Mouse (Mus musculus) MEL (cell line): ENCODE measurements around the gene Lgr6. TPM values are rescaled to one million over a fixed set of nuclear protein-coding genes. Genes with fewer than 3 reads are reported as not detected.

ENCODE experiments used
- DNase-seq: peaks from one replicate; pipeline ENCODE4 v3.0.0; 2011; ENCODE audit warnings: low read depth, low spot score
- H3K27ac ChIP-seq: 2 replicates; pipeline ENCODE4 v1.5.1; 2012; ENCODE audit warnings: low read depth, mild to moderate bottlenecking, control low read depth, low read length, moderate library complexity; ENCODE audit not compliant: control insufficient read depth
- H3K27me3 ChIP-seq, 2 experiments: fragments of 150-350 bp in 1 of 2; sonication (generic) in 1 of 2; 2 replicates each; pipeline ENCODE4 v1.6.1; 2012; ENCODE audit warnings: low read length in 2 of 2, mild to moderate bottlenecking in 2 of 2, improper control_type of control experiment in 1 of 2, moderate library complexity in 1 of 2; ENCODE audit not compliant: insufficient read depth in 2 of 2, control insufficient read depth in 1 of 2
- H3K36me3 ChIP-seq, 2 experiments: 2 replicates each; pipeline ENCODE4 v1.6.1; 2012 to 2014; ENCODE audit warnings: low read length in 2 of 2, improper control_type of control experiment in 1 of 2, inconsistent platforms in 1 of 2, mild to moderate bottlenecking in 1 of 2; ENCODE audit not compliant: insufficient read depth in 2 of 2, control insufficient read depth in 1 of 2
- H3K4me1 ChIP-seq, 2 experiments: fragments of 150-350 bp in 1 of 2; sonication (generic) in 1 of 2; 2 replicates each; pipeline ENCODE4 v1.6.1; 2012; ENCODE audit warnings: low read length in 2 of 2, improper control_type of control experiment in 1 of 2, mild to moderate bottlenecking in 1 of 2; ENCODE audit not compliant: insufficient read depth in 2 of 2, control insufficient read depth in 1 of 2
- H3K4me3 ChIP-seq, 2 experiments: fragments of 150-350 bp in 1 of 2; sonication (generic) in 1 of 2; 2 replicates each; pipeline ENCODE4 v1.5.1; 2012; ENCODE audit warnings: low read depth in 2 of 2, low read length in 2 of 2, mild to moderate bottlenecking in 2 of 2, moderate library complexity in 2 of 2, control low read depth in 1 of 2, improper control_type of control experiment in 1 of 2; ENCODE audit not compliant: control insufficient read depth in 1 of 2, insufficient read depth in 1 of 2
- H3K79me2 ChIP-seq: 2 replicates; pipeline ENCODE4 v1.6.1; 2012; ENCODE audit warnings: mild to moderate bottlenecking, low read length, moderate library complexity; ENCODE audit not compliant: control insufficient read depth, poor library complexity, insufficient read depth
- H3K9ac ChIP-seq: 2 replicates; pipeline ENCODE4 v1.6.1; 2012; ENCODE audit warnings: low read depth, mild to moderate bottlenecking, control low read depth, low read length, moderate library complexity; ENCODE audit not compliant: control insufficient read depth, poor library complexity, severe bottlenecking
- H3K9me3 ChIP-seq: fragments of 150-350 bp; sonication (generic); replicated peaks from 2 replicates; pipeline ENCODE4 v1.6.1; 2012; ENCODE audit warnings: mild to moderate bottlenecking, low read length, improper control_type of control experiment, moderate library complexity; ENCODE audit not compliant: insufficient read depth
- CHD1 ChIP-seq: IDR thresholded peaks from 2 replicates; pipeline ENCODE4 v1.6.1; 2012; ENCODE audit warnings: low read depth, mild to moderate bottlenecking, inconsistent platforms, low read length, improper control_type of control experiment
- CHD2 ChIP-seq: IDR thresholded peaks from 2 replicates; pipeline ENCODE4 v1.6.1; 2011; ENCODE audit warnings: low read length, improper control_type of control experiment
- CTCF ChIP-seq, 3 experiments: IDR thresholded peaks in 2 of 3; conservative IDR thresholded peaks in 1 of 3; 2 replicates each; pipeline ENCODE4 v1.5.1; 2011 to 2012; ENCODE audit warnings: low read length in 3 of 3, low read depth in 2 of 3, mild to moderate bottlenecking in 2 of 3, improper control_type of control experiment in 1 of 3, inconsistent platforms in 1 of 3, mixed read lengths in 1 of 3, moderate library complexity in 1 of 3; ENCODE audit not compliant: control insufficient read depth in 1 of 3, insufficient read depth in 1 of 3, poor library complexity in 1 of 3, severe bottlenecking in 1 of 3
- E2F4 ChIP-seq: IDR thresholded peaks from 2 replicates; pipeline ENCODE4 v1.6.1; 2011; ENCODE audit warnings: low read depth, low read length, improper control_type of control experiment, borderline replicate concordance
- ELF1 ChIP-seq: IDR thresholded peaks from 2 replicates; pipeline ENCODE4 v1.6.1; 2014; ENCODE audit warnings: low read depth, mild to moderate bottlenecking, inconsistent platforms, low read length, improper control_type of control experiment, moderate library complexity
- EP300 ChIP-seq, 2 experiments: IDR thresholded peaks; 2 replicates each; pipeline ENCODE4 v1.6.1; 2011; ENCODE audit warnings: improper control_type of control experiment in 2 of 2, low read length in 2 of 2, low read depth in 1 of 2, mild to moderate bottlenecking in 1 of 2
- GABPA ChIP-seq: IDR thresholded peaks from 2 replicates; pipeline ENCODE4 v1.6.1; 2012; ENCODE audit warnings: low read depth, mild to moderate bottlenecking, inconsistent platforms, low read length, improper control_type of control experiment, moderate library complexity
- GATA1 ChIP-seq: IDR thresholded peaks from 2 replicates; pipeline ENCODE4 v1.6.1; 2011; ENCODE audit warnings: low read depth, low read length, improper control_type of control experiment
- HCFC1 ChIP-seq: IDR thresholded peaks from 2 replicates; pipeline ENCODE4 v1.6.1; 2012; ENCODE audit warnings: low read depth, mild to moderate bottlenecking, inconsistent platforms, low read length, improper control_type of control experiment, moderate library complexity
- JUND ChIP-seq: IDR thresholded peaks from 2 replicates; pipeline ENCODE4 v1.6.1; 2011; ENCODE audit warnings: low read depth, mild to moderate bottlenecking, improper control_type of control experiment, low read length
- KAT2A ChIP-seq: conservative IDR thresholded peaks from 2 replicates; pipeline ENCODE4 v1.6.1; 2012; ENCODE audit warnings: low read depth, low read length, improper control_type of control experiment, inconsistent platforms
- MAFK ChIP-seq: IDR thresholded peaks from 2 replicates; pipeline ENCODE4 v1.6.1; 2011; ENCODE audit warnings: low read depth, mild to moderate bottlenecking, low read length, improper control_type of control experiment, borderline replicate concordance
- MAX ChIP-seq: IDR thresholded peaks from 2 replicates; pipeline ENCODE4 v1.6.1; 2011; ENCODE audit warnings: low read length, improper control_type of control experiment
- MEF2A ChIP-seq: IDR thresholded peaks from 2 replicates; pipeline ENCODE4 v1.6.1; 2014; ENCODE audit warnings: low read depth, mild to moderate bottlenecking, inconsistent platforms, low read length, improper control_type of control experiment; ENCODE audit not compliant: poor library complexity, insufficient replicate concordance, severe bottlenecking; ENCODE audit errors: extremely low read depth
- MXI1 ChIP-seq: IDR thresholded peaks from 2 replicates; pipeline ENCODE4 v1.6.1; 2011; ENCODE audit warnings: mild to moderate bottlenecking, low read depth, low read length, improper control_type of control experiment
- MYC ChIP-seq: IDR thresholded peaks from 2 replicates; pipeline ENCODE4 v1.6.1; 2011; ENCODE audit warnings: low read depth, mild to moderate bottlenecking, low read length, improper control_type of control experiment, moderate library complexity
- NELFE ChIP-seq: IDR thresholded peaks from 2 replicates; pipeline ENCODE4 v1.6.1; 2011; ENCODE audit warnings: low read depth, low read length, improper control_type of control experiment
- NRF1 ChIP-seq: IDR thresholded peaks from 2 replicates; pipeline ENCODE4 v1.6.1; 2014; ENCODE audit warnings: low read depth, mild to moderate bottlenecking, inconsistent platforms, low read length, improper control_type of control experiment, moderate library complexity; ENCODE audit not compliant: poor library complexity, insufficient read depth, severe bottlenecking
- POLR2AphosphoS2 ChIP-seq: IDR thresholded peaks from 2 replicates; pipeline ENCODE4 v1.6.1; 2011; ENCODE audit warnings: low read length, improper control_type of control experiment
- POLR2AphosphoS5 ChIP-seq: IDR thresholded peaks from 2 replicates; pipeline ENCODE4 v1.6.1; 2012; ENCODE audit warnings: low read depth, borderline replicate concordance, mild to moderate bottlenecking, inconsistent platforms, low read length, moderate library complexity, mixed read lengths
- RCOR1 ChIP-seq: IDR thresholded peaks from 2 replicates; pipeline ENCODE4 v1.6.1; 2012; ENCODE audit warnings: low read depth, mild to moderate bottlenecking, inconsistent platforms, low read length, improper control_type of control experiment
- SIN3A ChIP-seq: IDR thresholded peaks from 2 replicates; pipeline ENCODE4 v1.6.1; 2012; ENCODE audit warnings: low read length, improper control_type of control experiment, inconsistent platforms
- SMC3 ChIP-seq: IDR thresholded peaks from 2 replicates; pipeline ENCODE4 v1.6.1; 2011; ENCODE audit warnings: low read depth, low read length, improper control_type of control experiment
- TAL1 ChIP-seq: IDR thresholded peaks from 2 replicates; pipeline ENCODE4 v1.6.1; 2012; ENCODE audit warnings: mild to moderate bottlenecking, inconsistent platforms, low read length, moderate library complexity, mixed read lengths
- TBP ChIP-seq: IDR thresholded peaks from 2 replicates; pipeline ENCODE4 v1.8.0; 2011; ENCODE audit warnings: low read depth, low read length, improper control_type of control experiment
- TCF12 ChIP-seq: IDR thresholded peaks from 2 replicates; pipeline ENCODE4 v1.6.1; 2014; ENCODE audit warnings: low read depth, mild to moderate bottlenecking, inconsistent platforms, low read length, improper control_type of control experiment, moderate library complexity
- UBTF ChIP-seq: IDR thresholded peaks from 2 replicates; pipeline ENCODE4 v1.6.1; 2012; ENCODE audit warnings: low read depth, mild to moderate bottlenecking, inconsistent platforms, low read length, improper control_type of control experiment, moderate library complexity, borderline replicate concordance; ENCODE audit not compliant: insufficient read depth
- USF1 ChIP-seq: IDR thresholded peaks from 2 replicates; pipeline ENCODE4 v1.6.1; 2014; ENCODE audit warnings: low read depth, mild to moderate bottlenecking, inconsistent platforms, low read length, improper control_type of control experiment, moderate library complexity
- USF2 ChIP-seq, 2 experiments: IDR thresholded peaks; 2 replicates each; pipeline ENCODE4 v1.6.1; 2011 to 2012; ENCODE audit warnings: improper control_type of control experiment in 2 of 2, low read length in 2 of 2, borderline replicate concordance in 1 of 2, inconsistent platforms in 1 of 2, low read depth in 1 of 2, mild to moderate bottlenecking in 1 of 2; ENCODE audit not compliant: insufficient read depth in 1 of 2
- ZKSCAN1 ChIP-seq: IDR thresholded peaks from 2 replicates; pipeline ENCODE4 v1.6.1; 2012; ENCODE audit warnings: low read depth, mild to moderate bottlenecking, inconsistent platforms, low read length, improper control_type of control experiment, moderate library complexity
- ZMIZ1 ChIP-seq: IDR thresholded peaks from 2 replicates; pipeline ENCODE4 v1.6.1; 2012; ENCODE audit warnings: low read depth, mild to moderate bottlenecking, inconsistent platforms, low read length, improper control_type of control experiment, moderate library complexity
- ZNF384 ChIP-seq: IDR thresholded peaks from 2 replicates; pipeline ENCODE4 v1.6.1; 2012; ENCODE audit warnings: low read depth, mild to moderate bottlenecking, inconsistent platforms, low read length, improper control_type of control experiment
- polyA plus RNA-seq, 2 experiments: library from polyadenylated mRNA; stranded (reverse) in 1 of 2; unstranded in 1 of 2; fragments of >175 nt in 1 of 2; fragments of >200 nt in 1 of 2; gene quantifications; 2 replicates each; pipeline versions ENCODE4 v1.2.1 to v1.2.4; 2012; ENCODE audit warnings: low replicate concordance in 2 of 2, low read depth in 1 of 2; ENCODE audit not compliant: insufficient read length in 2 of 2, insufficient read depth in 1 of 2, missing spikeins in 1 of 2
- total RNA-seq: library from RNA; depleted of rRNA; stranded (reverse); fragments of 300-350 nt; gene quantifications from 2 replicates; pipeline ENCODE4 v1.2.3, GENCODE M21; 2012

The Lgr6 gene
- total and polyA plus RNA-seq, 3 experiments: 0.04 to 0.10 TPM; not detected in 1

DNA sequence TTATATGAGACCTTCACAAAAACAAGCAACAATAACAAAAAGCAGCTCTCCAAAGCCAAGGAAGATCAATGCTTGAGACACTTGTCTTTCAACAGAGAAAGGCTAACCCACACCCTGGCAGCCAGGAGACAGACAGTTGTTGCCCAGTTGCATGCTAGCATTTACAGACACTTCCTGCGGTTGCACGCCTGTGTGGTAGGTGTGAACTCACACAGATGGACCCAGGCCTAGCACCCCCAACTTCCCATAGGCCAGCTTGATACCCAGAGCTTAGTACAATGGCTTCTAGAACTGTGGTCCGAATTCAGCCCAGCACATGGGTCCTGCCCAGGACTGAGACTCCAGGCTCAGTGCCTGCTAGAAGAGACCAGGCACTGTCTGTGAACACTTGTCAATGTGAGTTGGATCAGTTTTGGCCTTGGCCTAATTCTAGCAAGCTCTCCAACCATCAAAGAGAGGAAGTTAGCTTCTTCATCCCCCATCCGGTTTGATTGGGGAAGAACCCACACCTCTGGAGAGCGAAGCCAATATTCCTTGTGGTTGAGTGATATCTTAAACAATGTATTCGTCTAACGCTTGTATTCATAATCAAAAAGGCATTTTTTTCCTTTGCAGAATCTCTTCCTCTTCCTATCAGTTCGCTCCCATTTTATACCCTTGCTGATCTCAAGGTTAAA is 30.2 kb upstream of the Lgr6 start (continued):
- peak; percentile 67 for TF ChIP-seq TBP
- 0 out of 2 replicates have a peak, but pooled peaks have one; percentile 18 for TF ChIP-seq MAX
- no peak for TF ChIP-seq USF1

DNA sequence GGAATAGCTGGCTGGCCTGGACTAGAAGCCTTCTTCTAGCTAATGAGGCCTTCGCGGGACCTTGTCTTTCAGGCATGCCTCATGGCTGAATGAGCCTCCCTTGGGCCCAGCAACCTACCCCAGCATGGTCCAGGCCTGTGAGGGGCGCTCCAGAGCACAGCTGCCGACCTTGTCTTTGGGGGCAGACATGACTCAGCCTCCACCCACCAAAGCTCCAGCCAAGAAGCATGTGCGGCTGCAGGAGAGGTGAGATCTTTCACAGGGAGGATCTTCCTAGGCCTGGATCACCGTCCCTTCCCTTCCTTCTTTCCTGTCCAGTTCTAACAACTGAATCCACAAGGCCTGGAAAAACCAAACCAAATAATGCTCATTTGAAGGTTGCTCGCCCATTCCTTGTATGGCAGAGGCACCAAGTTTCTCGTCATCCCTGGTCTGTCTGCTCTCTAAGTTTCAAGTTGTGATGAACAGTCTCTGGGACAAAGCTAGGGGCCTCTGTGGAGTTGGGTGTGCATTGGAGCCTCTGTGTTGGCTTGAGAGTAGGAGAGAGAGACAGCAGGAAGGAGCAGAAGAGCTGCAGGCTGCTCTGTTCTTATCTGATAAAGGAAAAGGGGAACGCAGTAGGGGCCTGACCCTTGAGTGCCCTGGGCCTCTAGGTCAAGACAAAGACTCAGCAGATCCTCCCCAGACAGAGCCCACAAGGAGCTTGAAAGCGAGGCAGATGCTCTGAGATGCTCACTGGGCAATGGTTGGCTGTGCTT is 28.8 kb upstream of the Lgr6 start:
- peak overlapping the region; percentile 99 for H3K27ac ChIP-seq
- H3K9me3 ChIP-seq: no peaks in the 10 kb centered on the region
- peak overlapping the region; percentile 97 for H3K9ac ChIP-seq
- H3K79me2 ChIP-seq: peaks cover 47% of the 10 kb centered on the region
- H3K27me3 ChIP-seq: no peaks in the 10 kb centered on the region
- H3K4me3 ChIP-seq: peak overlapping the region; percentile 76 to 86
- DNase-seq: peak; percentile 82
- H3K4me1 ChIP-seq: peaks cover 8 to 36% of the 10 kb centered on the region in 2 experiments
- peaks cover 6 to 37% of the 10 kb centered on the region in 2 experiments for H3K36me3 ChIP-seq
- TF ChIP-seq POLR2AphosphoS5: no peak
- TF ChIP-seq CHD2: no peak
- peak; percentile 44 for TF ChIP-seq TAL1
- TF ChIP-seq TCF12: peak; percentile 23; the same call in 1 of the 2 replicates
- peak; percentile 78 for TF ChIP-seq MYC
- peak; percentile 98 for TF ChIP-seq CHD1
- TF ChIP-seq ZNF384: no peak
- TF ChIP-seq POLR2AphosphoS2: no peak
- TF ChIP-seq NRF1: no peak
- TF ChIP-seq KAT2A: no peak
- TF ChIP-seq SIN3A: no peak; the same call in 1 of the 2 replicates
- TF ChIP-seq SMC3: no peak
- TF ChIP-seq MAFK: no peak
- no peak for TF ChIP-seq GABPA
- TF ChIP-seq USF2 (IDR thresholded peaks at IDR 0.05; ENCODE audit: borderline replicate concordance in 1 of 2, insufficient read depth in 1 of 2, low read depth in 1 of 2, low read length in 2 of 2): no peak
- peak; percentile 82 for TF ChIP-seq GATA1
- peak; percentile 46 to 64 (median 50); a peak in 5 of 6 replicates for TF ChIP-seq CTCF (IDR thresholded peaks at IDR 0.05 in 2 of 3, conservative IDR thresholded peaks at IDR 0.05 in 1 of 3; ENCODE audit: control insufficient read depth in 1 of 3, insufficient read depth in 1 of 3, low read depth in 2 of 3, low read length in 3 of 3, poor library complexity in 1 of 3, severe bottlenecking in 1 of 3)
- 0 out of 2 replicates have a peak, but pooled peaks have one; percentile 54 for TF ChIP-seq UBTF
- no peak for TF ChIP-seq ZKSCAN1
- no peak for TF ChIP-seq MEF2A
- TF ChIP-seq USF1: no peak
- peak; percentile 82 for TF ChIP-seq MXI1
- TF ChIP-seq NELFE: peak; percentile 41
- no peak for TF ChIP-seq E2F4
- 0 out of 2 replicates have a peak, but pooled peaks have one; percentile 11 for TF ChIP-seq ZMIZ1
- no peak for TF ChIP-seq ELF1
- peak; percentile 36; the same call in 1 of the 2 replicates for TF ChIP-seq HCFC1
- TF ChIP-seq RCOR1: no peak
- peak in 1 of 2 experiments; percentile 28; a peak in 2 of 4 replicates for TF ChIP-seq EP300 (IDR thresholded peaks at IDR 0.05; ENCODE audit: low read depth in 1 of 2, low read length in 2 of 2)
- no peak for TF ChIP-seq JUND
